Mouse (Mus musculus) kidney, adult 8-10 months (tissue): ENCODE results near the gene Abtb2.

Experiments used
- DNase-seq, 2 experiments: peaks; one replicate each; pipeline ENCODE4 v3.0.0; 2022

The Abtb2 gene

GRCm38 (mm10) chr2:103746761-103747160 lies 180.7 kb downstream of the Abtb2 start:
- no peak for DNase-seq

DNA sequence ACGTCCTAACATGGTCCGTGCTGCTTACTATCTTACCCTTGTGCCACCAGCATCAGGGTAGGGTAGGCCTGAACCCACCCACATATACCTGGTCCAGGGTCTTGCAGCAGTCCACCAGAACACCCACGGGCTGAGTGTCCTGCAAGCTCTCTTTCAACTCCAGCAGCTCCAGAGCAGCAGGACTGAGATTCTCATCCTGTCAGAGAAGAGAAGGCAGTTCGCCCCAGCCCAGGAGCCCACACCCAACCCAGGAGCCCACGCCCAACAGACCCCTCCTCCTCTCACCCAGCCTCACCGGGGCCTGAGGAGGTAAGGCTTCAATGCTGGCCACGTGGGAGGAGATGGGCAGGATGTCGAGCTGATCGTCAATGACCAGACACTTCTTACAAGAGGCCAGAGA lies 181.8 kb downstream of the Abtb2 start:
- DNase-seq, result no peak

GRCm38 (mm10) chr2:103749091-103749490 lies 183.0 kb downstream of the Abtb2 start:
- DNase-seq, result no peak

GRCm38 (mm10) chr2:103751771-103752170 lies 185.7 kb downstream of the Abtb2 start:
- no peak for DNase-seq

GRCm38 (mm10) chr2:103754614-103755013 lies 188.5 kb downstream of the Abtb2 start:
- no peak for DNase-seq

GRCm38 (mm10) chr2:103755458-103756085 lies 189.5 kb downstream of the Abtb2 start:
- DNase-seq, result no peak

DNA sequence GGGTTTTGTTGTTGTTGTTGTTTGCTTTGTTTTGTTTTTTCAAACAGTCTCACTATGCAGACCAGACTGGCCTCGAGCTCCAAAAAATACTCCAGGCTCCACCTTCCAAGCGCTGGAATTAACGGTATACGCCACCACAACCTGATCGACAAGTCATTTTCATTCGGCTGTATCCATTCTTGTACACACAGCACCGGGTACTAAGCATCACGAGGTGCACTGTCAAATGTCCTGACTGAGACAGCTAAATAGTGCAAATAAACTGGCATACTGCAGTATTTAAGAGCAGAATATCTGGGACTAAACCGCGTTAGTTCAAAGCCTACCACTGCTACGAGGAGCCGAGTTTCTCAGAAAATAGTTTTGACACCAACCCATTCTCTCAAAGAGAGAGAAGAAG lies 194.3 kb downstream of the Abtb2 start:
- no peak for DNase-seq

DNA sequence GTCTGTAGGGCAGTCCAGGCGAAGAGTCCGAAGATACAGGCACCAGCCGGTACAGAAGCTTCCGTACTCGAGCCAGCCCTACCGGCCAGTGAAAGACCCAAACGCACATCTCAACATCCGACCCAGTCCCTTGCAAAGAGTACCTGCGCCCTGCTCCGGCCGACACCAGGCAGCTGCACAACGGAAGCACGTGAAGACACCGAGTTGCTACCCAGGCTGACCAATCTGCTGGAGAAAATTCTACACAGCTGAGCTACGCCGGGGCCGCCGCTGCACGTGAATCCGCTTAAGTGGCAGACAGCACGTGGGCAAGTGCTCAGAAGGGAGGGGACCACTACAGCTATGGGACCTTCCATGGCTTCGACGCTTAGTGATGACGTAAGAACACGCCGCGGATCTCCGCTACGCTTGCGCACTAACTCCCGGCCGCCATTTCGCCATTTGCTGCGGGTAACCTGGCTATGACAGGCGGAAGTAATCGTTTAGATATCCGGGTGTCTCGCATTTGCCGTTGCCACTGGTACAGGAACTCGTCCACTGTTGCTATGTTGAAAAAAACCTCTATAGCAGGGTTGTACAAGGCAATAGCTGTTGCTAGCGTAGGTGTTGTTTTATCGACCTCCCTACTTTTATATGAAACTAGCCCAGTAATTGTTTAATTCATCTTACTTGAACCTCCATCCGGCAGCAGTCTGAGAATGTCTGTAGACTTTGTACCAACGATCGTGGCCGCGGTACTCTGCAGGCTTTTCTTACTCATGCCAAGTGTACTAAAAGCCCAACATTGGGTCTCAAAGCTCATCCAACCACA lies 195.0 kb downstream of the Abtb2 start, which contains the start of gene Nat10:
Gene Nat10, minus strand, starts transcription at position 365 of the 811 bp plus-strand sequence.
- peak; percentile 98 to 99 for DNase-seq

DNA sequence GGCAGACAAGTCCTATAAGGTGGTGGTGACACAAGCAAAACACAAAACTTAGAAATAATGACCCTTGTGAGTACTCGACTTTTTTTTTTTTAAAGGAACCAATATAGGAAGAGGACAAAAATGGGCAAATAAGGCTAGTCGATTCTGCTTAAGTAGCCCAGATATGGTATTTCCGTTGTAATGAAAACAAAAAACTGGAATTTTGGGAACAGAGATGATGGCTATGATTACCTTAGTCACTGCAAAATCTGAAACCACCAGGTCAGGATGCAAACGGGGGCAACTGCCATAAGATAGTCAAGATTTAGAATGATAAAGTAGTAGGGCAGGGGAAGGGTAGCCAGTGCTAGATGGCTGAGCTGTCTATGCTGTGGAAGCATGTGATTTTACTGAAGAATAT lies 195.9 kb downstream of the Abtb2 start:
- DNase-seq, result no peak

DNA sequence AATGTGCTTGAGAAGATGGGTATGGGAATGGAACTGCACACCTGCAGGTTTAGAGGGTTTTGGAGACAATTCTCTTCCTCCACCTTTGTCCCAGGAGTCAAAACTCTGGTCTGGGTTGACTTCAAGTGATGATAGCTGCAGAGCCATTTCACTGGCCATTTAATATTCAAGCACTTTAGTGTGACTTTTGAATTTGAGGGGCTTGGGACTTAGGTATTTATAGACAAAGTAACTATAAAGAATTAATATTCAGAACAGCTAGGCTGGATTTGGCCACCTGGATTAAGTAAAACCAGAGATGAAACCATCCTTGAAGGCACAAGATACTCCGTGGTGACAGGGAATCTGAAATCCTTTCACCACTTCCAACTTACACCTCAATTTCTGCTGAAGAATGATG lies 196.4 kb downstream of the Abtb2 start:
- no peak for DNase-seq
